Mouse (Mus musculus) adrenal gland, postnatal 10 days (tissue): ENCODE measurements around the gene Sh3bgr. TPM values are rescaled to one million over a fixed set of nuclear protein-coding genes. Genes with fewer than 3 reads are reported as not detected.

ENCODE experiments used
- DNase-seq: peaks from one replicate; pipeline ENCODE4 v3.0.0; 2021; ENCODE audit warnings: mixed read lengths
- total RNA-seq, 2 experiments: library from RNA; stranded (reverse); gene quantifications; 2 replicates each; pipeline ENCODE4 v1.2.3; 2021

Gene Sh3bgr
- total RNA-seq, 2 experiments from 2014 or later: 15.6 to 43.9 TPM

GRCm38 (mm10) chr16:96210856-96211255, 10.6 kb downstream of the Sh3bgr start:
- no peak for DNase-seq

GRCm38 (mm10) chr16:96213027-96213426, 12.8 kb downstream of the Sh3bgr start:
- DNase-seq: no peak

- no peak for DNase-seq
Measured at GRCm38 (mm10) chr16:96221491-96221890, 21.2 kb downstream of the Sh3bgr start.

- no peak for DNase-seq
Measured at GRCm38 (mm10) chr16:96221959-96222358, 21.7 kb downstream of the Sh3bgr start.

GRCm38 (mm10) chr16:96222452-96222851, 22.2 kb downstream of the Sh3bgr start:
- no peak for DNase-seq

- no peak for DNase-seq
Measured at GRCm38 (mm10) chr16:96228438-96228837, 28.2 kb downstream of the Sh3bgr start.

GRCm38 (mm10) chr16:96229044-96229555, 28.9 kb downstream of the Sh3bgr start:
- no peak for DNase-seq

- peak; percentile 88 for DNase-seq
Measured at GRCm38 (mm10) chr16:96230411-96230810, 30.2 kb downstream of the Sh3bgr start.

- DNase-seq: no peak
Measured at GRCm38 (mm10) chr16:96231251-96231650, 31.0 kb downstream of the Sh3bgr start.

- DNase-seq: no peak
Measured at GRCm38 (mm10) chr16:96231974-96232373, 31.7 kb downstream of the Sh3bgr start.

- DNase-seq: no peak
Measured at GRCm38 (mm10) chr16:96233996-96234395, 33.7 kb downstream of the Sh3bgr start.

GRCm38 (mm10) chr16:96235366-96235970, 35.2 kb downstream of the Sh3bgr start, which contains the start of gene B3galt5:
Gene B3galt5 (plus strand): TSS chr16:96235801.
- no peak for DNase-seq

GRCm38 (mm10) chr16:96244496-96244895, 44.2 kb downstream of the Sh3bgr start:
- DNase-seq: no peak

GRCm38 (mm10) chr16:96249635-96250034, 49.4 kb downstream of the Sh3bgr start:
- DNase-seq: no peak

- no peak for DNase-seq
Measured at GRCm38 (mm10) chr16:96252146-96252545, 51.9 kb downstream of the Sh3bgr start.

GRCm38 (mm10) chr16:96258429-96258828, 58.2 kb downstream of the Sh3bgr start:
- DNase-seq: no peak

- DNase-seq: no peak
Measured at GRCm38 (mm10) chr16:96271736-96272135, 71.5 kb downstream of the Sh3bgr start.

GRCm38 (mm10) chr16:96272929-96273619, 72.8 kb downstream of the Sh3bgr start:
- no peak for DNase-seq

- no peak for DNase-seq
Measured at GRCm38 (mm10) chr16:96276596-96276995, 76.3 kb downstream of the Sh3bgr start.
